Mouse (Mus musculus) central nervous system, embryonic 18 days (tissue): ENCODE results near the gene Tcl1b4. TPM values are rescaled to one million over a fixed set of nuclear protein-coding genes. Genes with fewer than 3 reads are reported as not detected.

Source experiments
- polyA plus RNA-seq: library from polyadenylated mRNA; depleted of rRNA; stranded (reverse); fragments of >200 nt; gene quantifications from 2 replicates; pipeline ENCODE4 v1.2.3, GENCODE M21; 2012; rRNA removed

Gene Tcl1b4
- polyA plus RNA-seq: not detected in 2 replicates

DNA sequence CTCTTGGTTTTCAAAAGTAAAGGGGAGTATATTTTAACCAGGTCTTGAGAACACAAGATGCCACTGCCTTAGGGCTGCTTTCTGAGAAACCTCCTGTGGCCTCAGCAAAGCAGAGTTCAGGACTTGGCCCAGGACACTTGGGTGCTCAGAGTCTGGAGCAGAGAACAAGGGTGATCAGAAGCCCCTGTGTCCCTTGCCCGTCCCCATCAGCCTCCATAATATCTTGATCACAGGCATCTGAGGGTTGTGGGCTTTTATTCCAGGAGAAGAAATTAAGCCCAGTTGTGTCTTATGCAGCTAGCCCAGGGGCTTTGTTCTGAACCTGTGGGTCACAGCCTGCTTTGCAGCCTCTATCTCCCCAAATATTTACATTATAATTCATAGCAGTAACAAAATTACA, at the start of gene Tcl1b4:
Tcl1b4 (plus strand) TSS at position 301 of the 400 bp plus-strand sequence.

DNA sequence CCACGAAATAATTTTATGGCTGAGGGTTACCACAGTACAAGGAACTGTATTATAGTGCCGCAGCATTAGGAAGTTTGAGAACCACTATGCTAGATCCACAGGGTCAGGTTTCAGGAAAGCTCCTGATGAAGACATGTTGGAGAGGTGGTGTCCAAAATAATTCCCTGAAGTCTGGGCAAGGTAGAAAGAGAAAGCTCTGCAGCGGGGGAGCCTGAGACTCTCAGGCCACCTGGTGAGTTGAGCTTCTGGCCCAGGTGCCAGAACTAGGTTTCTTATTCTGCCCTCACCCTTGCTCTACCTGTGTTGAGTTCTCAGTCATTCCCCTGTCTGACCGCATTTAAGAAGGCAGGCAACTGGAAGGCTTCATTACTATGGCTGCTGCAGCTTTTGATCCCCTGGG, 42.4 kb upstream of the Tcl1b4 start, which contains the start of gene Tcl1b1:
Tcl1b1 (plus strand) TSS at position 301 of the 400 bp plus-strand sequence.

DNA sequence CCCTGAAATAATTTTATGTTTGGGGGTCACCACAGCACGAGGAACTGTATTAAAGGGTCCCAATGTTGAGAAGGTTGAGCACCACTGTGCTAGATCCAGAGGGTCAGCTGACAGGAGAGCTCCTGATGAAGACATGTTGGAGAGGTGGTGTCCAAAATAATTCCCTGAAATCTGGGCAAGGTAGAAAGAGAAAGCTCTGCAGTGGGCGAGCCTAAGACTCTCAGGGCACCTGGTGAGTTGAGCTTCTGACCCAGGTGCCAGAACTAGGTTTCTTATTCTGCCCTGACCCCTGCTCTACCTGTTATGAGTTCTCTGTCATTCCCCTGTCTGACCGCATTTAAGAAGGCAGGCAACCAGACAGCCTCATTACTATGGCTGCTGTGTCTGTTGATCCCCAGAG, 25.7 kb upstream of the Tcl1b4 start, which contains the start of gene Tcl1b5:
Tcl1b5 (plus strand) TSS at position 301 of the 400 bp plus-strand sequence.

DNA sequence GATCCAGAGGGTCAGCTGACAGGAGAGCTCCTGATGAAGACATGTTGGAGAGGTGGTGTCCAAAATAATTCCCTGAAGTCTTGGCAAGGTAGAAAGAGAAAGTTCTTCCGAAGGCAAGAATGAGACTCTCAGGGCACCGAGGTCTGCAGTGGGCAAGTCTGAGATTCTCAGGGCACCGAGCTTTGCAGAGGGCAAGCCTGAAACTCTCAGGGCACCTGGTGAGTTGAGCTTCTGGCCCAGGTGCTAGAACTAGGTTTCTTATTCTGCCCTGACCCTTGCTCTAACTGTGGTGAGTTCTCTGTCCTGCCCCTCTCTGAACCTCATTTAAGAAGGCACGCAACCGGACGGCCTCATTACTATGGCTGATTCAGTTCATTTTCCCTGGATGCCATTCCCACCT, 11.0 kb upstream of the Tcl1b4 start, which contains the start of gene Tcl1b3:
Tcl1b3 (plus strand) TSS at position 301 of the 400 bp plus-strand sequence.

DNA sequence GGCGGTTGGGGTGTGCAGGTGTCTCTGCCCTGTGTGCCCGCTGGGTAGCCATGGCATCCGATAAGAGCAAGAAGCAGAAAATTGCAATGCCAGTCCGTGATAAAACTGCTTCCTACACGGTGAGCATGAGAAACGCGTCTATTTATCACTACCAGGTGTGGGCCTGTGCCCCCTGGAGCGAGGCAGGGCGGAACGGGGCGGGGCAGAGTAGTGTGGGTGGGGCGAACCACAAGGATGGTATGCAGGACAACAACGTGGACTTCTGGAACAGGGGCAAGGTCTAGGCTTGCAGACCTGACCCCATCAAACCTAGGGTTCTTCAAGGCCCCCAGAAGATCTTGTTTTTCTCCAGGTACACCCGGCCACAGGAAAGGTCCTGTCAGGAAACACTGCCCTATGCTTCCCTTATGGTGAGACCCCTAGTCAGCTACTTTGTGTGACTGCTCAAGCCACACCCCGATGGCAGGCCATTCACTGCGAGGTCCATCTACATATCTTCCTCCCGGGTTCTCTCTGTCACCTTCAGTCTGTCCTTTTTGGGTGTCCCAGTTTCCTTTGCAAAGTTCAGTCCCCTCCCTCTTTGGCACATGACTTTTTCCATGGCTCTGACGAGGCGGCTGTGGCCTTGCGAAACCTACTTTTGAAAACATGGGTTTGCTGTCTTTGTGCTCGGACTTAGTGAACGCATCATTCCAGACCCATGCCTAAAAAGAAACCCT, 21.0 kb downstream of the Tcl1b4 start, which contains the start of gene Tcl1:
Tcl1 (minus strand) TSS at position 193 of the 719 bp plus-strand sequence.

Other genes with a start within 250 kb of the Tcl1b4 start
- gene Syne3, start 192.1 kb upstream of the Tcl1b4 start, polyA plus RNA-seq: 0.40 TPM in 2 replicates
- gene Glrx5, start 169.3 kb upstream of the Tcl1b4 start, polyA plus RNA-seq: 73.7 and 88.8 TPM in 2 replicates
- 0.13 TPM in 1 of 2 replicates, not detected in the other for gene Tcl1b2, start 55.9 kb upstream of the Tcl1b4 start, polyA plus RNA-seq
- gene Tcl1b1, start 42.3 kb upstream of the Tcl1b4 start, polyA plus RNA-seq: not detected in 2 replicates
- not detected in 2 replicates for gene Tcl1b5, start 25.6 kb upstream of the Tcl1b4 start, polyA plus RNA-seq
- gene Tcl1b3, start 10.9 kb upstream of the Tcl1b4 start, polyA plus RNA-seq: not detected in 2 replicates
- gene Tcl1, start 20.8 kb downstream of the Tcl1b4 start, polyA plus RNA-seq: not detected in 2 replicates
- gene Tunar, start 131.9 kb downstream of the Tcl1b4 start, polyA plus RNA-seq: 14.9 and 16.1 TPM in 2 replicates